Mouse (Mus musculus): ENCODE results near the gene Ttll5. TPM values are rescaled to one million over a fixed set of nuclear protein-coding genes. Genes with fewer than 3 reads are reported as not detected.

Ttll5 gene
- total and polyA plus RNA-seq, 3 experiments = 7.4 to 18.5 TPM; not detected in 1

DNA sequence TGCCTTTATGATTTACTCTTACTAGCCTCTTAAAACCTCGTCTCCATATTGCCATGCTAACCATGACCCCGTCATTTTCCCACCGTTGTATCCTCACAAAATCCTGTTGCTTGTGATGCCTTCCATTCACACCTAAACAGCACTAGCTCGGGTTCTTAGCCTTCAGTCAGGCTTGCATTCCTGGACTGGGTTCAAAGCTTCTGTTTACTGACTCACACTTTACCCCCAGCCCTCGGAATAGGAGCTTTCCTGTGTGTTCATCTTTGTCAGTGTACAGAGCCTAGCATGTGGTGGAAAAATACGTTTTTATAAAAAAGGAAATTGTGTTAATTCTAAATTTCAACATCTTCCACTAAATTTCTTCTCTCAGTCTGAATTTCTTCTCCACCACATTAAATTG lies 86.4 kb downstream of the Ttll5 start:
- no peak overlapping the region for H3K27ac ChIP-seq (ENCODE audit: control insufficient read depth, low read depth, low read length)
- H3K4me1 ChIP-seq (ENCODE audit: control insufficient read depth in 1 of 2, insufficient read depth in 2 of 2, low read length in 2 of 2) = peaks cover 0 to 1% of the 10 kb centered on the region in 2 experiments; a peak in 1 of 4 replicates
- no peak overlapping the region for H3K4me3 ChIP-seq (ENCODE audit: control insufficient read depth in 1 of 2, insufficient read depth in 1 of 2, low read depth in 2 of 2, low read length in 2 of 2)
- H3K27me3 ChIP-seq (ENCODE audit: control insufficient read depth in 1 of 2, insufficient read depth in 2 of 2, low read length in 2 of 2) = no peaks in the 10 kb centered on the region
- H3K9me3 ChIP-seq (replicated peaks; ENCODE audit: insufficient read depth, low read length) = no peaks in the 10 kb centered on the region
- H3K36me3 ChIP-seq (ENCODE audit: control insufficient read depth in 1 of 2, insufficient read depth in 2 of 2, low read length in 2 of 2) = no peaks in the 10 kb centered on the region; a peak in 2 of 4 replicates
- H3K9ac ChIP-seq (ENCODE audit: control insufficient read depth, low read depth, low read length, poor library complexity, severe bottlenecking) = no peak overlapping the region
- no peaks in the 10 kb centered on the region for H3K79me2 ChIP-seq (ENCODE audit: control insufficient read depth, insufficient read depth, low read length, poor library complexity)
- no peak for DNase-seq (ENCODE audit: low read depth, low spot score)
- no peak for TF ChIP-seq TBP (IDR thresholded peaks at IDR 0.05; ENCODE audit: low read depth, low read length)
- TF ChIP-seq MAX (IDR thresholded peaks at IDR 0.05; ENCODE audit: low read length) = no peak
- TF ChIP-seq RCOR1 (IDR thresholded peaks at IDR 0.05; ENCODE audit: low read depth, low read length) = no peak

DNA sequence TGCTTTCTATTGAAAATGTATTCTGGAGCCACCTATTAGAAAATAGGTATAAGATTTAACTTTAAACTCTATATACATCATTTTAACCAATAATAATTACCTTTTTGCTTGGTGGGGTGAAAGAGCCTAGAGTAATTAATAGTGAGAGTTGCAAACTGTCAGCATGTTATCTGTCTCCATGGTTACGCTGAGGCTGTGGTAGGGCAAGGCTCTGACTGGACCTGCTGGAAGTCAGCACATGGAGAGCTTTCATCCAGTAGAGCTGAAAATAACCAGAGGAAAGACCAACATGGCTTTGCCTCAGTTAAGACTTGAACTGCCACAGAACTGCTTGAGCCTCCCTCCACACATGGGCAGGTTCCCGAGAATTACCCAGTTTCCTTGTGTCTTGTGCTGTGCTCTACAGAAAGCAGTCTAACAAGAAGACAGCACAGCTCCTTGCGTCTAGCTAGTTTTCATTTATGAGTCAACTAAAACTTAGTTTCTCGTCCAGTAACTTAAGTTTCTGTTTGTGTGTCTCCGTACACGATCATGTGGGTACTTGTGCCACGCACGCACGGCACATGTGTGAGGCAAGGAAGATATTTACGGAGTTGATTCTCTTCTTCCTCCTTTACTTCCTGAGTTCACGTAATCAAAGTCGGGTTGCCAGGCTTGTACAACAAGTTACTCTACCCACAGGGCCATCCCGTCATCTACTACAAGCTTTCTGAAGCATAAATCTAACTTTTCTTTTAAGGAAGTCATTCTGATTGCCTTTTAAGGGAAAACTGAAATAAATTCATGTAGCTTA lies 88.4 kb downstream of the Ttll5 start:
- Histone ChIP-seq H3K9ac (ENCODE audit: control insufficient read depth, low read depth, low read length, poor library complexity, severe bottlenecking) (no peak overlapping the region), H3K27me3 (ENCODE audit: control insufficient read depth in 1 of 2, insufficient read depth in 2 of 2, low read length in 2 of 2) (no peaks in the 10 kb centered on the region), H3K9me3 (replicated peaks; ENCODE audit: insufficient read depth, low read length) (no peaks in the 10 kb centered on the region), H3K27ac (ENCODE audit: control insufficient read depth, low read depth, low read length) (no peak overlapping the region), H3K4me3 (ENCODE audit: control insufficient read depth in 1 of 2, insufficient read depth in 1 of 2, low read depth in 2 of 2, low read length in 2 of 2) (no peak overlapping the region), H3K79me2 (ENCODE audit: control insufficient read depth, insufficient read depth, low read length, poor library complexity) (no peaks in the 10 kb centered on the region), H3K36me3 (ENCODE audit: control insufficient read depth in 1 of 2, insufficient read depth in 2 of 2, low read length in 2 of 2) (no peaks in the 10 kb centered on the region; a peak in 2 of 4 replicates), H3K4me1 (ENCODE audit: control insufficient read depth in 1 of 2, insufficient read depth in 2 of 2, low read length in 2 of 2) (no peaks in the 10 kb centered on the region)
- TF ChIP-seq SIN3A (IDR thresholded peaks at IDR 0.05; ENCODE audit: low read length) (no peak), MYB (IDR thresholded peaks at IDR 0.05; ENCODE audit: low read depth, low read length) (no peak), CHD1 (IDR thresholded peaks at IDR 0.05; ENCODE audit: low read depth, low read length) (no peak), HCFC1 (IDR thresholded peaks at IDR 0.05; ENCODE audit: low read depth, low read length) (no peak), MAFK (IDR thresholded peaks at IDR 0.05; ENCODE audit: borderline replicate concordance, low read depth, low read length) (no peak), RCOR1 (IDR thresholded peaks at IDR 0.05; ENCODE audit: low read depth, low read length) (no peak)
- no peak for DNase-seq (ENCODE audit: low read depth, low spot score)

DNA sequence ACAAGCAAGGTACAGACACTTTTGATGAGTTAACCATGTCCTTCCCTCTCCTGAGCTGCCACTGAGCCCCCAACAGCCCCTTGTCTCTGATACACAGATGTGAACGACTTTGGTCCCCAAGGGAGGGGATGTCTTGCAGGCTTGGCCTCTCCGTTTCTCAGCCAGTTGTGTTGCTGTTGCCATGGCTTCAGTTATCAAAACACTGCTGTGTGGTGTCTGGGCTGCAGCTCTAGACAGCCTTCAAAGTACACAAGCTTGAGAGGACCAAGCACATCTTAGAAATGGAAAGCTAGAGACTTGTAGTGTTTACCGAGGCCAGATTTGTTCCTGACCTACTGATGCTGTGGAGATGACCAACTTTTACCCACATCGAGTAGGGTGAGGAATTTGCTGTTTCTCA lies 102.4 kb downstream of the Ttll5 start:
- H3K36me3 ChIP-seq (ENCODE audit: control insufficient read depth in 1 of 2, insufficient read depth in 2 of 2, low read length in 2 of 2) = no peaks in the 10 kb centered on the region; a peak in 1 of 4 replicates
- H3K4me3 ChIP-seq (ENCODE audit: control insufficient read depth in 1 of 2, insufficient read depth in 1 of 2, low read depth in 2 of 2, low read length in 2 of 2) = no peak overlapping the region
- H3K79me2 ChIP-seq (ENCODE audit: control insufficient read depth, insufficient read depth, low read length, poor library complexity) = no peaks in the 10 kb centered on the region
- no peak for DNase-seq (ENCODE audit: low read depth, low spot score)
- H3K9ac ChIP-seq (ENCODE audit: control insufficient read depth, low read depth, low read length, poor library complexity, severe bottlenecking) = no peak overlapping the region
- H3K27ac ChIP-seq (ENCODE audit: control insufficient read depth, low read depth, low read length) = no peak overlapping the region
- TF ChIP-seq JUND (IDR thresholded peaks at IDR 0.05; ENCODE audit: low read depth, low read length) (no peak), CTCF (IDR thresholded peaks at IDR 0.05 in 2 of 3, conservative IDR thresholded peaks at IDR 0.05 in 1 of 3; ENCODE audit: control insufficient read depth in 1 of 3, insufficient read depth in 1 of 3, low read depth in 2 of 3, low read length in 3 of 3, poor library complexity in 1 of 3, severe bottlenecking in 1 of 3) (no peak), CHD2 (IDR thresholded peaks at IDR 0.05; ENCODE audit: low read length) (no peak)
- no peaks in the 10 kb centered on the region for H3K4me1 ChIP-seq (ENCODE audit: control insufficient read depth in 1 of 2, insufficient read depth in 2 of 2, low read length in 2 of 2)
- no peaks in the 10 kb centered on the region for H3K27me3 ChIP-seq (ENCODE audit: control insufficient read depth in 1 of 2, insufficient read depth in 2 of 2, low read length in 2 of 2)
- H3K9me3 ChIP-seq (replicated peaks; ENCODE audit: insufficient read depth, low read length) = no peaks in the 10 kb centered on the region
